Mouse (Mus musculus): ENCODE data around the gene Pon3. TPM values are rescaled to one million over a fixed set of nuclear protein-coding genes. Genes with fewer than 3 reads are reported as not detected.

Gene Pon3
- polyA plus RNA-seq, 1 experiment from 2014 or later: 20.6 TPM

DNA sequence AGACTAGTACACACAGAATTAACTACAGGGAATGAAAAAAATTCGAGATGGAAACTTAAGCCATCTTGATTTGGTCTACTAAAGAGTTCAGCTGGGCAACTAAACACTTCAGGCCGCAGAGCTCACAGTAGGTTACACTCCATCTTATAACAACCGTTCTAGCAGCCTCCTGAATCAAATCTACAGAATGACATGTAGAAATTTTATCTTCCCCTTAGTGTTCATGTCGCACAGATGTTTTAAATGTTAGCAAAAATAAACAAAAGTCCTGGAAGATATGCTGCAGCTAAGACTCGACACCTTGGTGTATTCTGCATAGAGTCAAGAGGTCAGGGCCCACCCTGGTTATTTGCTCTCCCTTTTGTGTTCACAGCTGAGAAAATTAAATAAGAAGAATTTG, 31.8 kb upstream of the Pon3 start:
- peaks cover 66% of the 10 kb centered on the region for H3K4me1 ChIP-seq (replicated peaks)
- peak overlapping the region; percentile 95 for H3K27ac ChIP-seq (replicated peaks)
- ATAC-seq (ENCODE audit: insufficient read depth): peak; percentile 19; the same call in 1 of the 2 replicates
- no peak overlapping the region for H3K4me3 ChIP-seq (replicated peaks)
- H3K36me3 ChIP-seq (replicated peaks): peaks cover 48% of the 10 kb centered on the region
- H3K27me3 ChIP-seq: no peaks in the 10 kb centered on the region
- 27% methylated on average over 5 of the region's 5 CpGs for WGBS (ENCODE audit: insufficient replicate concordance)
- H3K9ac ChIP-seq: peak overlapping the region; percentile 25; the same call in 1 of the 2 replicates
- no peaks in the 10 kb centered on the region for H3K9me3 ChIP-seq (replicated peaks)
- H3K4me2 ChIP-seq: peak overlapping the region; percentile 48

- 20% methylated on average over 2 of the region's 2 CpGs for whole genome bisulfite sequencing (ENCODE audit: insufficient replicate concordance)
- Histone ChIP-seq H3K4me1 (replicated peaks) (peaks cover 66% of the 10 kb centered on the region), H3K36me3 (replicated peaks) (peaks cover 48% of the 10 kb centered on the region), H3K9ac (peak overlapping the region; percentile 25; the same call in 1 of the 2 replicates), H3K27ac (replicated peaks) (peak overlapping the region; percentile 95), H3K4me2 (peak overlapping the region; percentile 48), H3K4me3 (replicated peaks) (no peak overlapping the region), H3K9me3 (replicated peaks) (no peaks in the 10 kb centered on the region), H3K27me3 (no peaks in the 10 kb centered on the region)
- ATAC-seq (ENCODE audit: insufficient read depth): peak; percentile 79
Observed at GRCm38 (mm10) chr6:5287392-5287791, 31.3 kb upstream of the Pon3 start.

- H3K4me2 ChIP-seq: no peak overlapping the region
- no peak for ATAC-seq (ENCODE audit: insufficient read depth)
- peaks cover 24% of the 10 kb centered on the region for H3K4me1 ChIP-seq (replicated peaks)
- H3K4me3 ChIP-seq (replicated peaks): no peak overlapping the region
- H3K36me3 ChIP-seq (replicated peaks): peaks cover 61% of the 10 kb centered on the region
- WGBS (ENCODE audit: insufficient replicate concordance): 85% methylated on average over 7 of the region's 7 CpGs
- H3K27ac ChIP-seq (replicated peaks): 0 out of 2 replicates have a peak overlapping the region, but pooled peaks have one; percentile 11
- no peaks in the 10 kb centered on the region for H3K27me3 ChIP-seq
- no peaks in the 10 kb centered on the region for H3K9me3 ChIP-seq (replicated peaks)
- no peak overlapping the region for H3K9ac ChIP-seq
Observed at GRCm38 (mm10) chr6:5282418-5282817, 26.3 kb upstream of the Pon3 start.

DNA sequence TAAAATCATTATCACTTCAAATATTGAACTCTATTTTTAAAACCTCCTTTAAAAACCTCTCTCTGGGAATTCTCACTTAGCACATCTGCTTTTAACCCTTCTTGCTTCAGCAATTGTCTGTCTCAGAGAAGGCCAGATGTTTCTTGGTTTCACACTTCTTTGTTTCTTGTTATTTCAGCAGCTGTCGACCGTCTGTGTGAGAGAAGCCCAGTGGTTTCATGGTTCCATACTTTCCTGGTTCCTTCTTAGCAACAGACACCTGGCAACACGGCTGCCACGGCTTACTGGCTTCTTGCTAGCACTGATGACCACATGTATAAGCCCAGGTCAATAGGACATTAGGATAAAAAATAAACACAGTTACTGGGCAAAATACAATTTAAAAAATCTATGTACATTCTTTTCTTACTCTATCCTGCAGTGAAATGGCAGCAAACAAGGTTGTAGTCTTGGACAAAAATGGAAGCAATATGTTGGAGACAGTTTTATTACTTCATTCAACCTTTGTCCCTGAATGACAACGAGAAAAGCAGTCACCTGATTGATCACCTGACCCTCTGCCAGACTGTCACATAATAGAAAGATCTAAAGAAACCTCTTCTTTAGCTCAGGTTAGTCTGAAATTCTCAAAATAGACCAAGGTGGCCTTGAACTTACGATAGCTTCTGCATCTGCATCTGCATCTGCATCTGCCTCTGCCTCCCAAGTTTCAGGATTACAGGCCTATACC, 24.7 kb upstream of the Pon3 start:
- Histone ChIP-seq H3K27me3 (no peaks in the 10 kb centered on the region), H3K9me3 (replicated peaks) (no peaks in the 10 kb centered on the region), H3K27ac (replicated peaks) (no peak overlapping the region), H3K4me1 (replicated peaks) (peaks cover 15% of the 10 kb centered on the region), H3K36me3 (replicated peaks) (peaks cover 77% of the 10 kb centered on the region), H3K4me2 (no peak overlapping the region), H3K4me3 (replicated peaks) (no peak overlapping the region), H3K9ac (no peak overlapping the region)
- no peak for ATAC-seq (ENCODE audit: insufficient read depth)
- 77% methylated on average over 6 of the region's 6 CpGs for WGBS (ENCODE audit: insufficient replicate concordance)

DNA sequence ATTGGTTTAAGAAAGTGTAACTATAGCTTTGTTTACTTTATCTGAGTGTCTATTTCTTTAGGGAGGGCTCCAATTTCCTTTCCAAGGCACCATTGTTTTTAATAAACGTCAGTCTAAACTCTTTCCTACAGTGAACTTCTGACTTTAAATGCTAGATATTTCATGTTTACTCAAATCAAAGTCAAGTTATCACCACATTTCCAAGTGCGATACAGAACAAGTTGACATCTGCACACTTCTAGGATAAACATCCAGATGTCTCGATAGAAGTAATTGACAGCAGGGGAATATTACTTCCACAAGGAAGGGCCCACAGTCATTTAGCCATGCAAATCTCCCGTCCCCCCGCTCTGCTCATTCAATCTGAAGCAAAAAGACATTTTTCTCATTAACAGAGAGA, 21.9 kb upstream of the Pon3 start:
- no peak for ATAC-seq (ENCODE audit: insufficient read depth)
- H3K9ac ChIP-seq: no peak overlapping the region
- H3K27ac ChIP-seq (replicated peaks): no peak overlapping the region
- no peaks in the 10 kb centered on the region for H3K9me3 ChIP-seq (replicated peaks)
- H3K4me1 ChIP-seq (replicated peaks): peaks cover 10% of the 10 kb centered on the region
- H3K36me3 ChIP-seq (replicated peaks): peaks cover 87% of the 10 kb centered on the region
- no peak overlapping the region for H3K4me3 ChIP-seq (replicated peaks)
- no peak overlapping the region for H3K4me2 ChIP-seq
- WGBS (ENCODE audit: insufficient replicate concordance): 80% methylated on average over 5 of the region's 5 CpGs
- H3K27me3 ChIP-seq: no peaks in the 10 kb centered on the region

DNA sequence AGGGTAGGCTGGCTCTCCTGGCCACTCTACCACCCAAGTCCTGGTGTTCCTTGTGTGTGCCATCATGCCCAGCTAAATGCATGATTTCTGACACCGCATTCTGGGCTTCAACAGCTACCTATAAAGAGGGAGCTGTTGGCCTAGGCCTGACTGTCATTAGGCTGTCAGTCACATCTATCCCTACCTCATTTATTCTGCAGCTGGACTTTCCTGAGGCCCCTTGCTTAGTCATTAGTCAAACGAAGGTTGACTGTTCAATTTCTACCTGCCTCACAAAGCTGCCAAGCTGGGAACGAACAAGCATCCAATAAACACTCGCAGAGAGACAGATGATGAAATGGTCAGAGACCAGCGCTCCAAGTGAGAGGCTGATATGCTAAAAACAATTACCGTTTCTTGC, 13.6 kb upstream of the Pon3 start:
- no peak overlapping the region for H3K4me2 ChIP-seq
- no peaks in the 10 kb centered on the region for H3K27me3 ChIP-seq
- no peak for ATAC-seq (ENCODE audit: insufficient read depth)
- H3K4me1 ChIP-seq (replicated peaks): no peaks in the 10 kb centered on the region
- no peaks in the 10 kb centered on the region for H3K9me3 ChIP-seq (replicated peaks)
- WGBS (ENCODE audit: insufficient replicate concordance): 88% methylated on average over 6 of the region's 6 CpGs
- H3K36me3 ChIP-seq (replicated peaks): peaks cover 89% of the 10 kb centered on the region
- H3K27ac ChIP-seq (replicated peaks): no peak overlapping the region
- no peak overlapping the region for H3K9ac ChIP-seq
- H3K4me3 ChIP-seq (replicated peaks): no peak overlapping the region

DNA sequence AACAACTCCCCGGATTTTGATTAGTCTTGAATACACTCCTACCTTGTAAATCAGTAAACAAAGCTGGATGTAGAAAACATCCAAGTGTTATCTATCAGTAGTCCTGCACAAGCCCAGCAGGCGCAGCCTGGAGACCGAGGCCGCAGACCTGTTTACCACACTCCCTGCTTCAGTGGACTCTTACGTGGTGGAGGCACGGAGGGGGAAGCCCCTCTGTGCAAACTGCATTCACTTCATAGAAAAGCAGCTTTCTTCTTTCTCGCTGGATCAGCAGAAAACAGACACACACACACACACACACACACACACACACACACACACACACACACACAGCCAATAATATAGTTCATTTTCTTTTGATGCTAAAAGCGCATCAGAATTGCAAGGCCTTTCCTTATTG, 8.7 kb upstream of the Pon3 start:
- no peaks in the 10 kb centered on the region for H3K9me3 ChIP-seq (replicated peaks)
- H3K4me2 ChIP-seq: no peak overlapping the region
- peaks cover 11% of the 10 kb centered on the region for H3K4me1 ChIP-seq (replicated peaks)
- H3K4me3 ChIP-seq (replicated peaks): no peak overlapping the region
- H3K27me3 ChIP-seq: no peaks in the 10 kb centered on the region
- no peak overlapping the region for H3K9ac ChIP-seq
- 89% methylated on average over 8 of the region's 8 CpGs for WGBS (ENCODE audit: insufficient replicate concordance)
- H3K36me3 ChIP-seq (replicated peaks): peaks cover 71% of the 10 kb centered on the region
- ATAC-seq (ENCODE audit: insufficient read depth): no peak
- H3K27ac ChIP-seq (replicated peaks): peak overlapping the region; percentile 31; the same call in 1 of the 2 replicates

- peaks cover 59% of the 10 kb centered on the region for H3K36me3 ChIP-seq (replicated peaks)
- H3K4me1 ChIP-seq (replicated peaks): peaks cover 11% of the 10 kb centered on the region
- H3K9ac ChIP-seq: no peak overlapping the region
- H3K27ac ChIP-seq (replicated peaks): peak overlapping the region; percentile 46; the same call in 1 of the 2 replicates
- ATAC-seq (ENCODE audit: insufficient read depth): peak; percentile 81
- H3K9me3 ChIP-seq (replicated peaks): no peaks in the 10 kb centered on the region
- H3K4me3 ChIP-seq (replicated peaks): no peak overlapping the region
- H3K27me3 ChIP-seq: no peaks in the 10 kb centered on the region
- 63% methylated on average over 8 of the region's 8 CpGs for WGBS (ENCODE audit: insufficient replicate concordance)
- H3K4me2 ChIP-seq: peak overlapping the region; percentile 8; the same call in 1 of the 2 replicates
Observed at GRCm38 (mm10) chr6:5263250-5263999, 7.3 kb upstream of the Pon3 start.

DNA sequence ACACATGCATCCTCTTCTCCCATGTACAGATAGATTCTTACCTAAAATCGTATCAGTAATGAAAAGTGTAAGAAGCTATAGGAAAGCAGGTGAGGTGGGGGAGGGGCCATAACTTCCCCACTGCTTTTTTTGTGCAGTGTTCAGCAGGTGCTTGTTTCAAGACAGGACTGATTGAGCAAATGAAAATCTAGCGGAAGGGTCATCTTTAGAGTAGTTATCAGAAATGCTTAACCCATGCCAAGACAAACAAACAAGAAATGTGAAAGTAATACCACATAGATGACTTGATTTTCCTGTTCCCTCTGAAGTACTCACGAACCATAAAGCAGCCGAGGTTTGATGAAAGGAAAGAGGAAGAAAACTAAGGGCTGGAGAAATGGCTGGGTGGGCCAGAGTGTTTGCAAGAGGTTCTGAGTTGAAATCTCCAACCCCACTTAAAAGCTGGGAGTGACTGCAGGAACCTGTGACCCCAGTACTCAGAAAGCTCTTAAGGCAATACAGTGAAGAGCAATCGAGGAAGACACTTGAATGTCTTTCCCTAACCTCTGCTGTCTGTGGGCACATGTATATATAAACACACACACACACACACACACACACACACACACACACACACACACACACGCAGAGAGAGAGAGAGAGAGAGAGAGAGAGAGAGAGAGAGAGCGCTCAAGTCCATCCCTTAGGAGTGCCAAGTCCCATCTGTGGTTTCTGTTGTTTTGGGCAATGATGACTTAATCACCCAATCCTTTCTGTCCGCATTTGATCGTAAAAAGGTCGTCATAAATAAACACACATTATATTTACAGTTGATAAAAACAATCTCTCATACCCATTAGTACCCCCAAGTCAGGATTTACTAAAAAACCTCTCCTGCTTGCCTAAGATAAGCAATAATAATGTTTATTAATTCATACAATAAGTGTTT, 6.5 kb upstream of the Pon3 start:
- peaks cover 11% of the 10 kb centered on the region for H3K4me1 ChIP-seq (replicated peaks)
- no peaks in the 10 kb centered on the region for H3K27me3 ChIP-seq
- no peaks in the 10 kb centered on the region for H3K9me3 ChIP-seq (replicated peaks)
- 0 out of 2 replicates have a peak overlapping the region, but pooled peaks have one; percentile 24 for H3K27ac ChIP-seq (replicated peaks)
- H3K9ac ChIP-seq: no peak overlapping the region
- peaks cover 51% of the 10 kb centered on the region for H3K36me3 ChIP-seq (replicated peaks)
- WGBS (ENCODE audit: insufficient replicate concordance): 60% methylated on average over 9 of the region's 10 CpGs
- ATAC-seq (ENCODE audit: insufficient read depth): peak; percentile 23
- no peak overlapping the region for H3K4me3 ChIP-seq (replicated peaks)
- no peak overlapping the region for H3K4me2 ChIP-seq

DNA sequence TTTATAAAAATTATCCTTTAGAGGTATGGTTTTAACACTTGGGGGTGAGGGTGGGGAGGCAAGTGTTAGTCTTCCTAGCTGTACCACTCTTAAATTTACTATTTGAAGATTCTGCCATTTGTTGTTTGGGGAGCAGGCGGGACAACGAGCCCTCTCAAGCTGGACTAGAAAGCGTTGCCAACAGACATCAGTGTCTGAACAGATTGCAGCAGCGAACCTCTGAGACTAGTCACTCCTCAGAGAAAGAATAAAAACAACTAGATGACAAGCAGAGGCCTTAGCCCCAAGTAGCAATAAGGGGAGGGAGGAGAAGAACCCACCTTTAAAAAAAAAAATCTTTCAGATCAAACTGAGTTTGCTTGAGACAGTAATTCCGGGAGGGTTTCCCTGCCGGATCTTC, 795 bp downstream of the Pon3 start:
- H3K4me2 ChIP-seq: peak overlapping the region; percentile 88
- WGBS (ENCODE audit: insufficient replicate concordance): 24% methylated on average over 6 of the region's 6 CpGs
- peak overlapping the region; percentile 65 for H3K9ac ChIP-seq
- peak overlapping the region; percentile 65 for H3K4me3 ChIP-seq (replicated peaks)
- H3K36me3 ChIP-seq (replicated peaks): no peaks in the 10 kb centered on the region
- H3K9me3 ChIP-seq (replicated peaks): no peaks in the 10 kb centered on the region
- no peaks in the 10 kb centered on the region for H3K27me3 ChIP-seq
- H3K4me1 ChIP-seq (replicated peaks): peaks cover 19% of the 10 kb centered on the region
- no peak overlapping the region for H3K27ac ChIP-seq (replicated peaks)
- no peak for ATAC-seq (ENCODE audit: insufficient read depth)

All from liver, embryonic 15.5 days (tissue).